Mouse (Mus musculus): ENCODE measurements at regions not wholly inside any gene's neighbourhood (a gene's known extent, or its start where the extent isn't known, plus 50 kb on each side); places are given as distances from the start of the nearest gene placed in this dataset.

DNA sequence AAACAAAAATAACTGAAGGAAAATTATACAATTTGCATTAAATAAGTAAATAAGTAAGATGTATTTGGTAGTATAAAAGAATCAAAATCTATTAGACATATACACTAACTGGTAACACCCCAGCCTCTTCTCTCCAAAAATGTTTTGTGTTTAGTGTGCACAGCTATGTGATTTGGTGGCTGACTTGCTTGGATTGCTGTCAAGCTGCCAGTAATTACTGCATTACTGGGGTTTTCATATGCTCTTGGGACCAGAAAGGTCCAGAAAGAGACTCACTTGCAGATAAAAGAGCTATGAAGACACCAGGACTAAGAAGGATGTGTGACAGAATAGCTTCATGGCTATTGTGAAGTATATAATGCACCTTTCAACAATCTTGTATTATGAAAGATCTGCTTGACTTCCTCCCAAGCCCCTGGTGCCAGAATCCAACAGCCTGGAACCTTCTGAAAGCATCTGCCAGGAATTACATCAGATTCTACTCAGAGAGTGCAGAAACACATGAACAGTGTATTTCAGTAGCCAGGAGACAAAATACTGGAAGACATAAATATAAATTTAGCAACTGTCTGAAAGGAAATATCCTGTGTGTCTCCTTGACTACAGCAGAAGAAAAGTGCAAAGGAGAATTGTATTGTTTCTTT, 5132.6 kb downstream of the 9330182O14Rik start:
- DNase-seq = peak; percentile 10

DNA sequence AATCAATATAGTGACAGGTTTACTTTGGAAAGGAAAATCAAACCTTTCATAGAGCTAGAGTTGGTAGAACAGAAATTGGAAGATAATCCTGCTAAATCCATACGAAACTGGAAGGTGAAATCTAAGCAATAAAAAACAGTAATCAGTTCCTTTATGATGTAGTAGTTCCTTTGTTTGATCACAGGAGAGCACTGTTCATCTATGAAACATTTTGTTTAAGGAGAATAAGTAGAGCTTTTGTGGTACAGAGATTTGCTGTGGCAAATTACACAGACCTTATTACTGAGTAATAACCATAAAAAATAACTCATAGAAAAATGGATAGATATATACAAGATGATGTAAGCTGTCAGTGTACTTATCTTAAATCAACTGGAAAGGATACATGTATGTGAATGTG, 5139.5 kb downstream of the 9330182O14Rik start:
- no peak for DNase-seq

- no peak for DNase-seq
Measured at GRCm38 (mm10) chr15:45321628-45322027, 5187.5 kb downstream of the 9330182O14Rik start.

DNA sequence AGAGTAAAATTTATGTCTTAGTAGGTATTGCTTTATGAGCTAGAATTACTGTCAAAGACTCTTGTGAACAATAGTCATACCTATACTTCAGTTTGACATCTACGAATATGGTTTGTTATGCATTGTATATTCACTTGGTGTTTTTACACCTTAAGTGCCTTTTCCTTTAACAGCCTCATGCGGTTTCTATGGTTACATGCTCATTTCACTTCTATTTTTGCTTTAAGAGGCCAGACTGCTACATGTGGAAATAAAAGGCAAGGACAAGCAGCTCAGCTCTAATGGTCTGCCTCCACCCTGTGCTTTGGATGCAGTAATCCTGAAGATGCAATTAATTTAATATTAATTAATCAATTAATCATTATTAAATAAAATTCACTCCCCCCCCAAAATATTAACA, 5216.3 kb downstream of the 9330182O14Rik start:
- peak; percentile 5 for DNase-seq
